8 mouse cellular contexts compared by ENCODE assay signal in the genomic region with DNA sequence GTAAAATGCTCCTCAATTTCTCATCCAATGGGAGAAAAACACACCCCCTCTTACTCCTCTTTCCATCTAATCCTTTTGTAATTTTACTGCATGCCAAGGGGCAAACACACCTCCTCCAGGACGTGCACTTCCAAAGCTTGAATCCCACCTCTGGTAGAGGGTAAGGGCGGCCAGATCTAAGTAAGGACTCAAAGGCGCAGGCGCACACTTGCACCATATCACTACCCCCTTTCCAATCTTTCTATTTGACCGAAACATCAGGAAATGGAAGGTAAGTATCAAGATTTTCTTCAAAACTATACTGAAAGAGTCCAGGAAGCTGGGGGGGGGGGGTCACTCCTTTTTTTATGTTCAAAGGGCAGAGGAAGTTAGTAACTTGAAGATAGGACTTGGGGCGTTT. TPM values are rescaled to one million over a fixed set of nuclear protein-coding genes. Genes with fewer than 3 reads are reported as not detected.
DNase-seq lines count a peak whose midpoint lies in the region; ATAC-seq and TF ChIP-seq lines count a peak whose summit lies in the region.

Gene Sp8 (plus strand): TSS at position 109 of the 400 bp plus-strand sequence.

- TF ChIP-seq CTCF in liver, postnatal 0 days (IDR thresholded peaks at IDR 0.05; ENCODE audit: low read depth), result no peak

- peak within 1 kb of the TSS; percentile 69 for H3K9ac ChIP-seq in heart, embryonic 13.5 days
- peak within 1 kb of the TSS; percentile 6; the same call in 1 of the 2 replicates for H3K9ac ChIP-seq in ES-E14 (ENCODE audit: insufficient read depth, low read depth, low read length, poor library complexity, severe bottlenecking)
- H3K9ac ChIP-seq in forebrain, embryonic 15.5 days (replicated peaks), result peak within 1 kb of the TSS; percentile 42
- H3K9ac ChIP-seq in liver, postnatal 0 days (replicated peaks), result no peak within 1 kb of the TSS

- H3K4me2 ChIP-seq in heart, embryonic 13.5 days, result peak within 1 kb of the TSS; percentile 89
- H3K4me2 ChIP-seq in forebrain, embryonic 15.5 days (replicated peaks), result peak within 1 kb of the TSS; percentile 76
- peak within 1 kb of the TSS; percentile 82 for H3K4me2 ChIP-seq in liver, postnatal 0 days (ENCODE audit: low read depth, low read length)

- ATAC-seq in heart, embryonic 13.5 days (ENCODE audit: extremely low read depth, insufficient number of reproducible peaks, low FRiP score, low TSS enrichment), result no peak
- no peak for ATAC-seq in forebrain, embryonic 15.5 days (replicated peaks)
- ATAC-seq in liver, postnatal 0 days, result no peak
- no peak for ATAC-seq in granulocyte monocyte progenitor cell, adult 5-6 weeks (replicated peaks; ENCODE audit: poor library complexity, severe bottlenecking)

- H3K27me3 ChIP-seq in heart, embryonic 13.5 days (replicated peaks), result peaks cover 96% of the 10 kb centered on the region
- H3K27me3 ChIP-seq in forebrain, embryonic 15.5 days, result peaks cover 35% of the 10 kb centered on the region
- H3K27me3 ChIP-seq in liver, postnatal 0 days (ENCODE audit: insufficient read depth, low read length), result peaks cover 99% of the 10 kb centered on the region

- WGBS in heart, embryonic 13.5 days, result under 1% methylated on average over 6 of the region's 6 CpGs
- WGBS in forebrain, embryonic 15.5 days, result 10% methylated on average over 6 of the region's 6 CpGs
- under 1% methylated on average over 6 of the region's 6 CpGs for WGBS in liver, postnatal 0 days (ENCODE audit: insufficient replicate concordance)

- peak within 1 kb of the TSS; percentile 60 for H3K4me3 ChIP-seq in heart, embryonic 13.5 days
- peak within 1 kb of the TSS; percentile 61 to 78 for H3K4me3 ChIP-seq in ES-E14 (ENCODE audit: insufficient read depth in 1 of 2, low read depth in 1 of 2, low read length in 2 of 2, poor library complexity in 1 of 2, severe bottlenecking in 1 of 2)
- H3K4me3 ChIP-seq in forebrain, embryonic 15.5 days, result peak within 1 kb of the TSS; percentile 50
- H3K4me3 ChIP-seq in liver, postnatal 0 days (ENCODE audit: low read depth, low read length), result peak within 1 kb of the TSS; percentile 53

- no peak for TF ChIP-seq EP300 in liver, postnatal 0 days (IDR thresholded peaks at IDR 0.05; ENCODE audit: low read depth)

- in situ Hi-C loops in ES-E14 (cut with MboI; ENCODE audit: low sequenced_read_pairs in 2 of 2, unreplicated experiment in 2 of 2), result loop anchor here in 1 of 2 experiments (10.0 kb wide), 1 partner anchor 1691 kb away; no protein-coding TSS in a partner anchor

- no peaks in the 10 kb centered on the region for H3K36me3 ChIP-seq in heart, embryonic 13.5 days
- no peaks in the 10 kb centered on the region for H3K36me3 ChIP-seq in ES-E14 (ENCODE audit: control insufficient read depth, insufficient read depth, low read length, poor library complexity, severe bottlenecking)
- no peaks in the 10 kb centered on the region for H3K36me3 ChIP-seq in forebrain, embryonic 15.5 days
- H3K36me3 ChIP-seq in liver, postnatal 0 days (replicated peaks; ENCODE audit: insufficient read depth, low read length), result no peaks in the 10 kb centered on the region

- no peak for DNase-seq in heart, adult 11 months
- DNase-seq in ES-E14 (ENCODE audit: low read depth, low spot score), result no peak
- no peak for DNase-seq in liver, postnatal 0 days
- DNase-seq in urinary bladder, adult 18-20 months (ENCODE audit: low spot score in 2 of 2), result no peak
- DNase-seq in testis, postnatal 10 days (ENCODE audit: low spot score), result no peak

- H3K4me1 ChIP-seq in heart, embryonic 13.5 days, result peaks cover 36% of the 10 kb centered on the region
- no peaks in the 10 kb centered on the region for H3K4me1 ChIP-seq in ES-E14 (ENCODE audit: control insufficient read depth in 2 of 2, insufficient read depth in 2 of 2, low read length in 2 of 2, poor library complexity in 1 of 2)
- H3K4me1 ChIP-seq in forebrain, embryonic 15.5 days, result peaks cover 49% of the 10 kb centered on the region
- peaks cover 20% of the 10 kb centered on the region for H3K4me1 ChIP-seq in liver, postnatal 0 days (ENCODE audit: insufficient read depth)

- no peaks in the 10 kb centered on the region for H3K9me3 ChIP-seq in heart, embryonic 13.5 days
- H3K9me3 ChIP-seq in ES-E14 (ENCODE audit: control insufficient read depth, insufficient read depth, low read depth, low read length), result no peaks in the 10 kb centered on the region
- H3K9me3 ChIP-seq in forebrain, embryonic 15.5 days, result no peaks in the 10 kb centered on the region
- no peaks in the 10 kb centered on the region for H3K9me3 ChIP-seq in liver, postnatal 0 days (ENCODE audit: low read length)

- no peak within 1 kb of the TSS for H3K27ac ChIP-seq in heart, embryonic 13.5 days (replicated peaks)
- no peak within 1 kb of the TSS for H3K27ac ChIP-seq in ES-E14 (ENCODE audit: insufficient read depth, low read depth, low read length, poor library complexity, severe bottlenecking)
- peak within 1 kb of the TSS; percentile 66 for H3K27ac ChIP-seq in forebrain, embryonic 15.5 days (replicated peaks)
- H3K27ac ChIP-seq in liver, postnatal 0 days (ENCODE audit: low read depth), result no peak within 1 kb of the TSS

TF ChIP-seq in ES-E14, 5 proteins besides CTCF, POLR2A, EP300 and RAD21:
- no peak for TF ChIP-seq ZC3H11A (IDR thresholded peaks at IDR 0.05; ENCODE audit: borderline replicate concordance, low read depth, low read length)
- no peak for TF ChIP-seq MAFK (IDR thresholded peaks at IDR 0.05; ENCODE audit: insufficient read depth, low read depth, low read length)
- no peak for TF ChIP-seq HCFC1 (IDR thresholded peaks at IDR 0.05; ENCODE audit: borderline replicate concordance, insufficient read depth, low read length)
- TF ChIP-seq CHD2 (IDR thresholded peaks at IDR 0.05; ENCODE audit: low read depth, low read length), result no peak
- TF ChIP-seq ZNF384 (IDR thresholded peaks at IDR 0.05; ENCODE audit: low read depth, low read length), result no peak

RNA-seq across cellular contexts. Expression of gene Sp8, which starts in this region (rescaled TPM):
- polyA plus RNA-seq in heart, embryonic 13.5 days (2015; fragmentation: Nextera tagmentation; extraction: Ambion mirVana), result 0.03 TPM in 1 of 2 replicates, not detected in the other
- total RNA-seq in ES-E14 (2012; rRNA removed), result 0.32 and 1.3 TPM in 2 replicates
- 15.4 and 15.8 TPM in 2 replicates for polyA plus RNA-seq in forebrain, embryonic 15.5 days (2015; fragmentation: Nextera tagmentation; extraction: Ambion mirVana)
- not detected in 2 replicates for polyA plus RNA-seq in liver, postnatal 0 days (2015; fragmentation: Nextera tagmentation; extraction: Ambion mirVana)
- not detected in 2 replicates for total RNA-seq in granulocyte monocyte progenitor cell, adult 5-6 weeks (2014; fragmentation: Nextera tagmentation)
- not detected in 2 replicates for total RNA-seq in granulocyte monocyte progenitor cell, adult 5-6 weeks (2017)

Comparison
In these comparisons a context has a peak if more than half of its experiments do, and no peak if none do; other contexts are left out.
1. RNA of gene Sp8 (polyA plus RNA-seq): 15.4 to 15.8 TPM in forebrain, embryonic 15.5 days; 0.03 TPM in heart, embryonic 13.5 days and not detected in liver, postnatal 0 days; every median in the first group is over 10 times any median in the second.
2. Peak in every context shown above with its lines, with median percentiles within 50 percentile points of each other: H3K4me2 ChIP-seq and H3K4me3 ChIP-seq.